Mouse (Mus musculus) MEL (cell line): ENCODE data around the gene 1190005I06Rik. TPM values are rescaled to one million over a fixed set of nuclear protein-coding genes. Genes with fewer than 3 reads are reported as not detected.

Source experiments
- DNase-seq: peaks from one replicate; pipeline ENCODE4 v3.0.0; 2011; ENCODE audit warnings: low read depth, low spot score
- H3K27ac ChIP-seq: 2 replicates; pipeline ENCODE4 v1.5.1; 2012; ENCODE audit warnings: low read depth, mild to moderate bottlenecking, control low read depth, low read length, moderate library complexity; ENCODE audit not compliant: control insufficient read depth
- H3K27me3 ChIP-seq, 2 experiments: fragments of 150-350 bp in 1 of 2; sonication (generic) in 1 of 2; 2 replicates each; pipeline ENCODE4 v1.6.1; 2012; ENCODE audit warnings: low read length in 2 of 2, mild to moderate bottlenecking in 2 of 2, improper control_type of control experiment in 1 of 2, moderate library complexity in 1 of 2; ENCODE audit not compliant: insufficient read depth in 2 of 2, control insufficient read depth in 1 of 2
- H3K36me3 ChIP-seq, 2 experiments: 2 replicates each; pipeline ENCODE4 v1.6.1; 2012 to 2014; ENCODE audit warnings: low read length in 2 of 2, improper control_type of control experiment in 1 of 2, inconsistent platforms in 1 of 2, mild to moderate bottlenecking in 1 of 2; ENCODE audit not compliant: insufficient read depth in 2 of 2, control insufficient read depth in 1 of 2
- H3K4me1 ChIP-seq, 2 experiments: fragments of 150-350 bp in 1 of 2; sonication (generic) in 1 of 2; 2 replicates each; pipeline ENCODE4 v1.6.1; 2012; ENCODE audit warnings: low read length in 2 of 2, improper control_type of control experiment in 1 of 2, mild to moderate bottlenecking in 1 of 2; ENCODE audit not compliant: insufficient read depth in 2 of 2, control insufficient read depth in 1 of 2
- H3K4me3 ChIP-seq, 2 experiments: fragments of 150-350 bp in 1 of 2; sonication (generic) in 1 of 2; 2 replicates each; pipeline ENCODE4 v1.5.1; 2012; ENCODE audit warnings: low read depth in 2 of 2, low read length in 2 of 2, mild to moderate bottlenecking in 2 of 2, moderate library complexity in 2 of 2, control low read depth in 1 of 2, improper control_type of control experiment in 1 of 2; ENCODE audit not compliant: control insufficient read depth in 1 of 2, insufficient read depth in 1 of 2
- H3K79me2 ChIP-seq: 2 replicates; pipeline ENCODE4 v1.6.1; 2012; ENCODE audit warnings: mild to moderate bottlenecking, low read length, moderate library complexity; ENCODE audit not compliant: control insufficient read depth, poor library complexity, insufficient read depth
- H3K9ac ChIP-seq: 2 replicates; pipeline ENCODE4 v1.6.1; 2012; ENCODE audit warnings: low read depth, mild to moderate bottlenecking, control low read depth, low read length, moderate library complexity; ENCODE audit not compliant: control insufficient read depth, poor library complexity, severe bottlenecking
- H3K9me3 ChIP-seq: fragments of 150-350 bp; sonication (generic); replicated peaks from 2 replicates; pipeline ENCODE4 v1.6.1; 2012; ENCODE audit warnings: mild to moderate bottlenecking, low read length, improper control_type of control experiment, moderate library complexity; ENCODE audit not compliant: insufficient read depth
- BHLHE40 ChIP-seq: IDR thresholded peaks from 2 replicates; pipeline ENCODE4 v1.6.1; 2012; ENCODE audit warnings: low read depth, mild to moderate bottlenecking, inconsistent platforms, low read length, improper control_type of control experiment, borderline replicate concordance
- CHD1 ChIP-seq: IDR thresholded peaks from 2 replicates; pipeline ENCODE4 v1.6.1; 2012; ENCODE audit warnings: low read depth, mild to moderate bottlenecking, inconsistent platforms, low read length, improper control_type of control experiment
- CTCF ChIP-seq, 3 experiments: IDR thresholded peaks in 2 of 3; conservative IDR thresholded peaks in 1 of 3; 2 replicates each; pipeline ENCODE4 v1.5.1; 2011 to 2012; ENCODE audit warnings: low read length in 3 of 3, low read depth in 2 of 3, mild to moderate bottlenecking in 2 of 3, improper control_type of control experiment in 1 of 3, inconsistent platforms in 1 of 3, mixed read lengths in 1 of 3, moderate library complexity in 1 of 3; ENCODE audit not compliant: control insufficient read depth in 1 of 3, insufficient read depth in 1 of 3, poor library complexity in 1 of 3, severe bottlenecking in 1 of 3
- ELF1 ChIP-seq: IDR thresholded peaks from 2 replicates; pipeline ENCODE4 v1.6.1; 2014; ENCODE audit warnings: low read depth, mild to moderate bottlenecking, inconsistent platforms, low read length, improper control_type of control experiment, moderate library complexity
- ETS1 ChIP-seq: IDR thresholded peaks from 2 replicates; pipeline ENCODE4 v1.6.1; 2012; ENCODE audit warnings: low read depth, mild to moderate bottlenecking, inconsistent platforms, low read length, improper control_type of control experiment, moderate library complexity
- GATA1 ChIP-seq: IDR thresholded peaks from 2 replicates; pipeline ENCODE4 v1.6.1; 2011; ENCODE audit warnings: low read depth, low read length, improper control_type of control experiment
- HCFC1 ChIP-seq: IDR thresholded peaks from 2 replicates; pipeline ENCODE4 v1.6.1; 2012; ENCODE audit warnings: low read depth, mild to moderate bottlenecking, inconsistent platforms, low read length, improper control_type of control experiment, moderate library complexity
- KAT2A ChIP-seq: conservative IDR thresholded peaks from 2 replicates; pipeline ENCODE4 v1.6.1; 2012; ENCODE audit warnings: low read depth, low read length, improper control_type of control experiment, inconsistent platforms
- MAFK ChIP-seq: IDR thresholded peaks from 2 replicates; pipeline ENCODE4 v1.6.1; 2011; ENCODE audit warnings: low read depth, mild to moderate bottlenecking, low read length, improper control_type of control experiment, borderline replicate concordance
- MAX ChIP-seq: IDR thresholded peaks from 2 replicates; pipeline ENCODE4 v1.6.1; 2011; ENCODE audit warnings: low read length, improper control_type of control experiment
- MAZ ChIP-seq: IDR thresholded peaks from 2 replicates; pipeline ENCODE4 v1.6.1; 2012; ENCODE audit warnings: low read depth, mild to moderate bottlenecking, inconsistent platforms, low read length, improper control_type of control experiment
- MEF2A ChIP-seq: IDR thresholded peaks from 2 replicates; pipeline ENCODE4 v1.6.1; 2014; ENCODE audit warnings: low read depth, mild to moderate bottlenecking, inconsistent platforms, low read length, improper control_type of control experiment; ENCODE audit not compliant: poor library complexity, insufficient replicate concordance, severe bottlenecking; ENCODE audit errors: extremely low read depth
- MYC ChIP-seq: IDR thresholded peaks from 2 replicates; pipeline ENCODE4 v1.6.1; 2011; ENCODE audit warnings: low read depth, mild to moderate bottlenecking, low read length, improper control_type of control experiment, moderate library complexity
- POLR2A ChIP-seq, 2 experiments: IDR thresholded peaks; 2 replicates each; pipeline ENCODE4 v1.6.1; 2011 to 2012; ENCODE audit warnings: low read length in 2 of 2, mild to moderate bottlenecking in 2 of 2, control low read depth in 1 of 2, improper control_type of control experiment in 1 of 2, low read depth in 1 of 2, moderate library complexity in 1 of 2; ENCODE audit not compliant: control insufficient read depth in 1 of 2, insufficient read depth in 1 of 2, poor library complexity in 1 of 2
- POLR2AphosphoS2 ChIP-seq: IDR thresholded peaks from 2 replicates; pipeline ENCODE4 v1.6.1; 2011; ENCODE audit warnings: low read length, improper control_type of control experiment
- POLR2AphosphoS5 ChIP-seq: IDR thresholded peaks from 2 replicates; pipeline ENCODE4 v1.6.1; 2012; ENCODE audit warnings: low read depth, borderline replicate concordance, mild to moderate bottlenecking, inconsistent platforms, low read length, moderate library complexity, mixed read lengths
- RAD21 ChIP-seq: IDR thresholded peaks from 2 replicates; pipeline ENCODE4 v1.6.1; 2011; ENCODE audit warnings: mild to moderate bottlenecking, low read depth, low read length, improper control_type of control experiment
- SIN3A ChIP-seq: IDR thresholded peaks from 2 replicates; pipeline ENCODE4 v1.6.1; 2012; ENCODE audit warnings: low read length, improper control_type of control experiment, inconsistent platforms
- SMC3 ChIP-seq: IDR thresholded peaks from 2 replicates; pipeline ENCODE4 v1.6.1; 2011; ENCODE audit warnings: low read depth, low read length, improper control_type of control experiment
- TAL1 ChIP-seq: IDR thresholded peaks from 2 replicates; pipeline ENCODE4 v1.6.1; 2012; ENCODE audit warnings: mild to moderate bottlenecking, inconsistent platforms, low read length, moderate library complexity, mixed read lengths
- TBP ChIP-seq: IDR thresholded peaks from 2 replicates; pipeline ENCODE4 v1.8.0; 2011; ENCODE audit warnings: low read depth, low read length, improper control_type of control experiment
- TCF12 ChIP-seq: IDR thresholded peaks from 2 replicates; pipeline ENCODE4 v1.6.1; 2014; ENCODE audit warnings: low read depth, mild to moderate bottlenecking, inconsistent platforms, low read length, improper control_type of control experiment, moderate library complexity
- USF1 ChIP-seq: IDR thresholded peaks from 2 replicates; pipeline ENCODE4 v1.6.1; 2014; ENCODE audit warnings: low read depth, mild to moderate bottlenecking, inconsistent platforms, low read length, improper control_type of control experiment, moderate library complexity
- USF2 ChIP-seq, 2 experiments: IDR thresholded peaks; 2 replicates each; pipeline ENCODE4 v1.6.1; 2011 to 2012; ENCODE audit warnings: improper control_type of control experiment in 2 of 2, low read length in 2 of 2, borderline replicate concordance in 1 of 2, inconsistent platforms in 1 of 2, low read depth in 1 of 2, mild to moderate bottlenecking in 1 of 2; ENCODE audit not compliant: insufficient read depth in 1 of 2
- ZKSCAN1 ChIP-seq: IDR thresholded peaks from 2 replicates; pipeline ENCODE4 v1.6.1; 2012; ENCODE audit warnings: low read depth, mild to moderate bottlenecking, inconsistent platforms, low read length, improper control_type of control experiment, moderate library complexity
- ZNF384 ChIP-seq: IDR thresholded peaks from 2 replicates; pipeline ENCODE4 v1.6.1; 2012; ENCODE audit warnings: low read depth, mild to moderate bottlenecking, inconsistent platforms, low read length, improper control_type of control experiment
- polyA plus RNA-seq, 2 experiments: library from polyadenylated mRNA; stranded (reverse) in 1 of 2; unstranded in 1 of 2; fragments of >175 nt in 1 of 2; fragments of >200 nt in 1 of 2; gene quantifications; 2 replicates each; pipeline versions ENCODE4 v1.2.1 to v1.2.4; 2012; ENCODE audit warnings: low replicate concordance in 2 of 2, low read depth in 1 of 2; ENCODE audit not compliant: insufficient read length in 2 of 2, insufficient read depth in 1 of 2, missing spikeins in 1 of 2
- total RNA-seq: library from RNA; depleted of rRNA; stranded (reverse); fragments of 300-350 nt; gene quantifications from 2 replicates; pipeline ENCODE4 v1.2.3, GENCODE M21; 2012

The 1190005I06Rik gene
- total and polyA plus RNA-seq, 3 experiments: 2.1 to 2.3 TPM; not detected in 1

- no peak for TF ChIP-seq USF2 (IDR thresholded peaks at IDR 0.05; ENCODE audit: borderline replicate concordance in 1 of 2, insufficient read depth in 1 of 2, low read depth in 1 of 2, low read length in 2 of 2)
- TF ChIP-seq ZNF384: no peak
- TF ChIP-seq TBP: no peak
- TF ChIP-seq POLR2AphosphoS2: peak; percentile 79
- TF ChIP-seq SIN3A: peak; percentile 72
- TF ChIP-seq TCF12: 0 out of 2 replicates have a peak, but pooled peaks have one; percentile 16
- TF ChIP-seq MAX: 0 out of 2 replicates have a peak, but pooled peaks have one; percentile 18
- TF ChIP-seq KAT2A: no peak; the same call in 1 of the 2 replicates
- no peak for TF ChIP-seq MYC
- TF ChIP-seq ZKSCAN1: no peak
- TF ChIP-seq MAZ: no peak
- TF ChIP-seq ETS1: no peak
- TF ChIP-seq RAD21: no peak
- no peak for TF ChIP-seq CTCF (IDR thresholded peaks at IDR 0.05 in 2 of 3, conservative IDR thresholded peaks at IDR 0.05 in 1 of 3; ENCODE audit: control insufficient read depth in 1 of 3, insufficient read depth in 1 of 3, low read depth in 2 of 3, low read length in 3 of 3, poor library complexity in 1 of 3, severe bottlenecking in 1 of 3)
- TF ChIP-seq GATA1: no peak
- TF ChIP-seq BHLHE40: no peak
- no peak for TF ChIP-seq USF1
- no peak for TF ChIP-seq TAL1
- no peak for TF ChIP-seq POLR2AphosphoS5
- TF ChIP-seq SMC3: no peak
- TF ChIP-seq ELF1: peak; percentile 71
Measured at GRCm38 (mm10) chr8:120667561-120668373, 20.3 kb upstream of the 1190005I06Rik start, which contains the start of the genes Gm27021 and Cox4i1 (continued).

GRCm38 (mm10) chr8:120666807-120667470 is 19.5 kb upstream of the 1190005I06Rik start:
- Histone ChIP-seq H3K4me1 (peaks cover 0 to 18% of the 10 kb centered on the region in 2 experiments; a peak in 2 of 4 replicates), H3K27ac (peak overlapping the region; percentile 44)

More at GRCm38 (mm10) chr8:120666807-120667470, 19.5 kb upstream of the 1190005I06Rik start:
- Histone ChIP-seq H3K79me2 (peaks cover 80% of the 10 kb centered on the region), H3K9ac (peak overlapping the region; percentile 83), H3K4me3 (peak overlapping the region; percentile 87 to 100), H3K36me3 (peaks cover 6 to 22% of the 10 kb centered on the region in 2 experiments), H3K27me3 (no peaks in the 10 kb centered on the region), H3K9me3 (no peaks in the 10 kb centered on the region)
- TF ChIP-seq TAL1 (no peak), MEF2A (no peak), HCFC1 (no peak), CHD1 (no peak), RAD21 (no peak), POLR2A (IDR thresholded peaks at IDR 0.05; ENCODE audit: control insufficient read depth in 1 of 2, insufficient read depth in 1 of 2, low read depth in 1 of 2, low read length in 2 of 2, poor library complexity in 1 of 2) (no peak), MAFK (no peak)
- peak; percentile 52 for DNase-seq
